Comparison of ENCODE assay signal across 10 mouse cellular contexts in genomic region chr2:178629756-178630155, GRCm38 (mm10).
A peak's percentile ranks its signal among the peaks of the same experiment; 100 is the strongest.
DNase-seq lines count a peak whose midpoint lies in the region; ATAC-seq and TF ChIP-seq lines count a peak whose summit lies in the region.
"Had no signal": no experiment of that assay in that cellular context is flagged by ENCODE, and none has a peak within 500 bp of the region (broad histone marks: within the 10 kb centered on the region; RNA-seq: fewer than 3 reads in every experiment).

No protein-coding gene starts in this region.

- intact Hi-C loops in gastrocnemius, postnatal 36 days (cut with DNase I) = loop anchor here (2.0 kb wide), 1 partner anchor 33 kb away; no protein-coding TSS in a partner anchor

- no peak for ATAC-seq in lung, embryonic 14.5 days (ENCODE audit: insufficient read depth)

- WGBS in lung, embryonic 14.5 days = 28% methylated on average over 7 of the region's 7 CpGs

- H3K4me3 ChIP-seq in lung, embryonic 14.5 days (ENCODE audit: low read depth, low read length) = no peak overlapping the region
- H3K4me3 ChIP-seq: embryonic facial prominence, embryonic 15.5 days; myocyte had no signal

- H3K9me3 ChIP-seq in lung, embryonic 14.5 days (ENCODE audit: low read depth, low read length) = no peaks in the 10 kb centered on the region
- H3K9me3 ChIP-seq: embryonic facial prominence, embryonic 15.5 days had no signal

- no peak overlapping the region for H3K4me2 ChIP-seq in lung, embryonic 14.5 days
- H3K4me2 ChIP-seq: embryonic facial prominence, embryonic 15.5 days had no signal

- TF ChIP-seq CTCF in lung, embryonic 14.5 days (IDR thresholded peaks at IDR 0.05; ENCODE audit: low read depth) = peak; percentile 92

- no peaks in the 10 kb centered on the region for H3K36me3 ChIP-seq in lung, embryonic 14.5 days (ENCODE audit: insufficient read depth)
- H3K36me3 ChIP-seq: embryonic facial prominence, embryonic 15.5 days had no signal

- 0 out of 2 replicates have a peak, but pooled peaks cover 3% of the 10 kb centered on the region for H3K4me1 ChIP-seq in lung, embryonic 14.5 days (ENCODE audit: insufficient read depth)

- no peak overlapping the region for H3K9ac ChIP-seq in lung, embryonic 14.5 days
- H3K9ac ChIP-seq: embryonic facial prominence, embryonic 15.5 days had no signal

- DNase-seq in urinary bladder, adult 2 months (ENCODE audit: low spot score) = peak; percentile 39
- DNase-seq in urinary bladder, postnatal 10 days (ENCODE audit: low spot score) = no peak
- DNase-seq in cerebellum, postnatal 4 days (ENCODE audit: low spot score in 2 of 2) = peak; percentile 77 to 84
- peak; percentile 21 to 49 for DNase-seq in gastrocnemius, postnatal 36 days
- DNase-seq in kidney, postnatal 4 days = peak; percentile 80 to 81
- DNase-seq in lung, embryonic 14.5 days = peak; percentile 53
- DNase-seq in retina, adult 2 months (ENCODE audit: low read depth, low spot score) = peak; percentile 15
- no peak for DNase-seq in T-cell, adult 2 months (ENCODE audit: low spot score)

- H3K27me3 ChIP-seq in lung, embryonic 14.5 days (ENCODE audit: insufficient read depth, low read length) = peaks cover 10% of the 10 kb centered on the region

- H3K27ac ChIP-seq in lung, embryonic 14.5 days (ENCODE audit: low read depth) = no peak overlapping the region

Comparison
In these comparisons a context has a peak if more than half of its experiments do, and no peak if none do; other contexts are left out.
1. DNase-seq: peak in urinary bladder, adult 2 months (single experiment), cerebellum, postnatal 4 days (2 of 2), gastrocnemius, postnatal 36 days (2 of 2), kidney, postnatal 4 days (2 of 2), lung, embryonic 14.5 days (single experiment) and retina, adult 2 months (single experiment); none in urinary bladder, postnatal 10 days (single experiment) and T-cell, adult 2 months (single experiment).